Mouse (Mus musculus) G1E-ER4 (cell line): ENCODE measurements around the gene Scrn2. TPM values are rescaled to one million over a fixed set of nuclear protein-coding genes. Genes with fewer than 3 reads are reported as not detected.
A peak's percentile ranks its signal among the peaks of the same experiment; 100 is the strongest.

Experiments
- GATA1 ChIP-seq: IDR thresholded peaks from one replicate; pipeline ENCODE4 v1.8.0; 2012; ENCODE audit warnings: low read length, inconsistent platforms
- polyA plus RNA-seq: library from polyadenylated mRNA; stranded (reverse); fragments of >175 nt; gene quantifications from 2 replicates; pipeline ENCODE4 v1.2.3, GENCODE M21; 2012

Scrn2 gene
- polyA plus RNA-seq: 13.6 and 15.6 TPM in 2 replicates

DNA sequence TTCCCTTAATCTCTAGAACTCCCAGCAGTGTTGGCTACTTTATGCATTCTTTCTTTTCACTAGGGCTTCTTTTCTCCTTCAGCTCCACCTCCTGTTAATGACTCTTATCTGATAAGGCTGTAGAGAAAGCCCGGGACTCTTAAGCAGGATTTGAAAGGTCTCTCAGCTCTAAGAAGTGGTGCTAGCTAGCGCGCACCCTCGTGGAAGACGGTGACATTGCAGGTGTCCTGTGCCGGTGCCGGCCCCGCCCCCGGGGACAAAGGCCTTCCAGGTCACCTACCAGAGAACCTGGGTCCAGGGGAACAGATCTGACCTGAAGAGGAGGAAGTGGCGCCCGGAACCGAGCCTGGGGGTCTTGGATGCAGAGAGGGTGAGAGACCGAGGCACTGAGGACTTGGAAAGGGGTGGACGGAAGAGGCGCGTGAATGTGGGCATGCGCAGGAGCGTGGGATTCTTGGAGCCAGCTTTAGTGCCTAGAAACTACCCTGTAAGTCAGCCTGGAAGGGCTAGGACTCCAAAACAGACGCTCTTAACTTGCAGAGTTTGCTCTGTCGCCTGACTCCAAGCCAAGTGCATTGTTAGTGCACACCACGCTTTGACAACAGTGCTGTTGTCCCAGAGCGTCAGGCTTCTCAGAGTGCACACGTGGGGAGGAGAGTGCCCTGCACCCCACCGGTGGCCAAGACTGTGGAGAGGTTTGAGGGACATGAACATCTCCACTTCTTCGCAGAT, at the start of gene Scrn2:
TSS of gene Scrn2 (plus strand) at position 253 of the 732 bp plus-strand sequence.
- TF ChIP-seq GATA1: peak; percentile 30

DNA sequence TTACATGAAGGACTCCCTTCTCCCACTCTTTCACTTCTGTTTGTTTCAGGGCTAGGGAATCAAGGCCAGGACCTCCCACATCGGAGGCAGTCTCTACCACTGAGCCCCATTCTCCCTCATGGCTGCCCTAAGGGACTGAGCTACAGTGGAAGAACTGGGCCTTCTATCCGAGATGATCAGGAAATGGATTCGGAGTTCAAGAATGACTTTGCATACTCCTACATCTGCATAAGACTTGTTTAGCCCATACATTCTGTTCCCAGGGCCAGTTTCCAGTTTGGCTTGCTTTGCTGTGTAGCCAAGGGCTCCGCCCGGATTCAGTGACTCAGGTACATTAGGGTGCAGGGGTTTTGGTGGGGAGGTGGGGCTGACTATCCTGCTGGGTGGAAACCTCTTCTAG, 49.7 kb upstream of the Scrn2 start:
- TF ChIP-seq GATA1: no peak

DNA sequence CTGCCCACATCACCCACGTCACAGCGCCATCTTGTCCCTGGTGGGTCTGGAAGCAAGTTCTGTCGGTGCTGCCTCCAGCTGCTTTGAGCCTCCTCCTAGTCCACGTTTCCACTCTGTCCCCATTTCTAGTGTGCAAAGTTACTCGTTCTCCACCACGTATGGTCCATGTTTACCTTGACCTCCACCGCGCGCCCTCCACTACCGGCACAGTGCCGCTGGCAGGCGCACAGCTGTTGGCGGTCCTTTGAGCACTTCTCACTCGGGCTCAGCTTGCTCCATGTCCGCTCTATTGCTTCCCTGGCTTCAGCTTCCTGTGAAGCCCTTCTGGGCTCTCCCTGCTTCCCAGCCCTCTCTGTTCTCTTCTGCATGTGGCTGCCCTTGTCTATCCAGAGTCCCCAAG, 48.3 kb upstream of the Scrn2 start:
- no peak for TF ChIP-seq GATA1

DNA sequence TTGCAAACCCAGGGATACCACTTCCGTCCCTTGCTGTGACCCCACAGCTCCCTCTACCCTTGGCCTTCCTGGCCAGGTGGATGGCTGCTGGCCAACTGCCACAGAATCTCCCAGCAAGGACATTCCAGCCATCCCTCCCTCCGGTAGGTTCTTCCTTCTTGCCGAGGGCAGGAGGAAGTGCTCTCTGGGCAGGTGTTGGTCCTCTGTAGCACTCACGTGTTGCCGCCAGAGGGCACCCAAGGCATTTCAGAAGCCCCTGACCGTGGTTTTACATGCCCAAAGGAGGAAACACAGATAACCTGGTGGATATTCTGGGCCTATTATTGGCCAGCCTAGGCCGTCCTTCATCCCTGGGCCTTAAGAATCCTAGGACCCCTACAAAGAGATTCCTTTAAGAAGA, 47.4 kb upstream of the Scrn2 start:
- TF ChIP-seq GATA1: no peak

DNA sequence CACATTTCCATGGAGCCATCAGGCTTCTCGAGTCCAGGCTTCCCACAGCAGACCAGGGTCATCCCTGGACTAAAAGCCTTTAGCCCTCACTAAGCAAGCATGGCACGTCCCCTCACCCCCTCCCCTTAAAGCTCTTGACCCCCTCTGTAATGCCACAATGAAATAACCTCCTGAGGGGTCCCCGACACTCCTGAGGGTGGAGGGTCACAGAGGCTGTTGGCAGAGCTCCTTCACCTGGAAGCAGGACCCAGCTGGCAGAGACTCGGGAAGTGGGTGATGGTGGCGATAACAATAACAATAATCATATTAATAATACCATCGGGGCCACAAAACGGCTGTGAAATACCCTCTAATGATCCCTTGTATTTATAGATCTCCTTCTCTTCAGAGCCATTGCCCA, 46.9 kb upstream of the Scrn2 start, which contains the start of gene Sp2:
TSS of gene Sp2 (minus strand) at position 101 of the 400 bp plus-strand sequence.
- TF ChIP-seq GATA1: no peak

DNA sequence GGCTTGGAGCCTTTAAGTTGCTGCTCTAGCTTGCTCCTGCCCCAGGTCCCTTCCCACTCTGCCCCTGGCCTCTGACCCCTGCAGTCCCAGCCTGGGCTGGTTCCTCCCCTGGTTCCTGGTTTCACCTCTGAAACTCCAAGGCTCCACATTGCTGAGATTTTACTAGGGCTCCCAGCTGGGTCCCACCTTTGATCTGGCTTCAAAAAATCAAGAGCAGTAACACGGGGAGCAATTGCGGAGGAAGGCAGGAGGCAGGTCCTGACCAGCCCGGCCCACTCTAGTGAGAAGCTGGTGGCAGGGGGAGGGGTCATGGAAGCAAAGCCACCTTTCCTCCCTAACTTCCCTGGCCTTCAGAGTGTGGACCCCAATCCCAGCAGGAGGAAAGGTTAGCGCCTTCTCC, 44.8 kb upstream of the Scrn2 start:
- TF ChIP-seq GATA1: no peak

DNA sequence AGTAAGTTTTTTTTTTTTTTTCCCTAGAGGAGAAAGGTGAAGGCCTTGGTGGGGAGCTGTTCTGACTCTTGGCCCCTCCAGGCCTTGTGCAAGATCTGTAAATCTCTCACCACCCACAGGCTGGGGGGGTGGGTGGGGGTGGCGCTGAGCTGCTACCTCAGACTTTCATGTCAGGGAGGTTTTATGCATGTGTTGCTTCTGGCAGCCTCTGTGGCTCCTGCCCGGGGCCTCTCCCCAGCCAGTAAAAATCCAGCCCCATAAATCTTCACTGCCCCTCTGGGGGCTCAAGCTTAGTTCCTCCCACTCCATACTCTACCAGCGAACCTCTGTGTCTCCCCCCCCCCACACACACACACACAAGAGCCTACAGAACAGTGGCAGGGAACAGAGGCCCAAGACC, 43.3 kb upstream of the Scrn2 start:
- TF ChIP-seq GATA1: no peak

DNA sequence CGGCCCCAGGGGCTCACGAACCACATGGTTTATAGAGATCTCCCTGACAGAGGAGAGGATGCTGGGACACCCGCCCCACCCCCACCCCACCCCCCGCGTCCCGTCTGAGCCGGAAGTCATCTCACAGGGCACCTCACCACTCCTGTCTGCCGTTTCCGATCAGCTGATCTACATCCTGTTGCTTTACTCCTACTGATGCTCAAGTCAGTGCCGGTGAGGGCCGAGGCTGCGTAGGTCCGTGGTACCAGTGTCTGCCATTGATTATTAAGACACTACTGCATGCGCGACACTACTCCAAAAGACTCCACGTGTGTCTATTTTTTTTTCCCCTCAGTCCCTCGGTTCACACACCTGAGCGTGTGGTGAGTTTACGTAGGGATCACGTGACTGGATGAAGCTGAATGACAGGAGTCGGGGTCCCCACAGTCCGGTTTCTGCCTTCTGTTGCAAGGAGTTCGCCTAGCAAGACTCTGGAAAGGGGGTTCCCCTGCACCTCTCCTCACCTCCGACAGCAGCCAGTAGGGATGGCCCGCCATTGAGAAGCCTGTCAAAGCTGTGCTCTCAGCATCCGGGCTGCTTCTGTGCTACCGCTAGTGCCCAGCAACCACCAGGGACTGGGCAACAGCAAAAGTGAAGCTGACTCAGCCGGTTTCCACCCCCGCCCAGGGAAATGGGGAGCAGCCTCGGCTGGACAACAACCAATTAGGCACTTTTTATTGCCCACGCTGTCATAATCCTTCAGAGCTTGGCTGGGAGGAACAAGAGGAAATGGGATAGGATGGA, 41.7 kb upstream of the Scrn2 start:
- no peak for TF ChIP-seq GATA1

DNA sequence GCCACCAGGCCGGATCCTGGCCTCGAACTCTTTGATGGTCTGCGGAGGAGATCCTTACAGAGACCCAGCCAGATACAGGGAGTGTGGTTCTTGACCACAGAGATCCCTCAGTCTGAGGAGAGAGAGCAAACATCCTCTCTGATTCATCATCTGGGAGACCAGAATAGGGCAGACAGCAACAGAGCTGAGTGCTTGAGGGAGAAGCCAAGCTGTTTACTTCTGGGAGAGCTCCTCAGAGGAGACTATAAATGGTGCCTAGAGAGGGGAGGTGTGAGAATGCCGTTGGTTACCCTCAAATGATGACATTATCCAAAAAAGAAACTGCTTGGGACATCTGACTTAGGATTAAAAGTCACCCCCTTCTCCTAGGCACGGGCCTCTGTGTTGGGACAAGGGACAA, 38.2 kb upstream of the Scrn2 start:
- no peak for TF ChIP-seq GATA1

DNA sequence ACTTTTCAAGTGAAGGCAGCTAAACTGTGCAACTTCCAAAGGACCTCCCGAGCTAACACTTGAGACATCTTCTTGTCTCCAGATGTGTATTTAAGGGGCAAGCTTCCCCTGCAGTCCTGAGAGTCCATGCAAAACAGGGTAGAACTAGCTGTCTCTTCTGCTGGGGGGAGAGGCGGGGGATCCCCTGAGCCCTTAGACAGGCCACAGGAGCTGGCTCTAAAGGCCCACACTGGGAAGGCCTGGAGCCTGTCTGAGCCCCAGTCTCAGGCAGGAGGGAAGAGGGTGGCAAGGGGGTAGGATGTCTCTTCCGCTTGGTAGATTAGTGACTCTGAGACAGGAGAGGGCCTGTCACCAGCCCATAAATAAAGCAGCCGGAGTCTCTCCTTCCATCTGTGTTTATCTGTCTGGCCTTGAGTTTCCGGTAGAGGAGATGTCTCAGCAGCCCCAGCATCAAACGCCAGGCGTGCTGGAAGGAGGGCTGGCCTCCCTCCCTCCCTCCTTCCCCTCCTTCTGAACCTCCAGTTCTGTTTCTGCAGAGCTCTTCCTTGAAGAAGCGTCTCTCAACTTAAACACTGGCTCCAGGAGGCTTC, 36.9 kb upstream of the Scrn2 start:
- TF ChIP-seq GATA1: no peak

DNA sequence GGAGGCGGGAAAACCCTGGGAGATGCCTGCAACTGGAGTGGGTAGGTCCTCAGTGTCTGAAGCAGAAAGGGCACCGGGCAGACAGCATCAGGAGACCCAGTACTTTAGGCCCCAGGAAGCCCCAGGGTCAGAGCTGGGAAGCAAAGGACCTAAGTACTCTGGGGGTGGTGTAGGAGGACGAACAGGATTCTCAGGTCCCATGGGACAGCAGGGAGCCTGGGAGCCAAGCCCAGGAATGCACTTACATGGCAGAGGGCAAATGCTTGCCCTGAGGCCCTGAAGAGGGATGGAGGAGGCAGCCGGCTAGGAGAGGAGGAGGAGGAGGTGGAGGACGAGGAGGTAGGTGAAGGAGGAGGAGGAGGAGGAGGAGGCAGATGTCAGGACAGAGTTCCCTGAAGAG, 34.7 kb upstream of the Scrn2 start:
- no peak for TF ChIP-seq GATA1

DNA sequence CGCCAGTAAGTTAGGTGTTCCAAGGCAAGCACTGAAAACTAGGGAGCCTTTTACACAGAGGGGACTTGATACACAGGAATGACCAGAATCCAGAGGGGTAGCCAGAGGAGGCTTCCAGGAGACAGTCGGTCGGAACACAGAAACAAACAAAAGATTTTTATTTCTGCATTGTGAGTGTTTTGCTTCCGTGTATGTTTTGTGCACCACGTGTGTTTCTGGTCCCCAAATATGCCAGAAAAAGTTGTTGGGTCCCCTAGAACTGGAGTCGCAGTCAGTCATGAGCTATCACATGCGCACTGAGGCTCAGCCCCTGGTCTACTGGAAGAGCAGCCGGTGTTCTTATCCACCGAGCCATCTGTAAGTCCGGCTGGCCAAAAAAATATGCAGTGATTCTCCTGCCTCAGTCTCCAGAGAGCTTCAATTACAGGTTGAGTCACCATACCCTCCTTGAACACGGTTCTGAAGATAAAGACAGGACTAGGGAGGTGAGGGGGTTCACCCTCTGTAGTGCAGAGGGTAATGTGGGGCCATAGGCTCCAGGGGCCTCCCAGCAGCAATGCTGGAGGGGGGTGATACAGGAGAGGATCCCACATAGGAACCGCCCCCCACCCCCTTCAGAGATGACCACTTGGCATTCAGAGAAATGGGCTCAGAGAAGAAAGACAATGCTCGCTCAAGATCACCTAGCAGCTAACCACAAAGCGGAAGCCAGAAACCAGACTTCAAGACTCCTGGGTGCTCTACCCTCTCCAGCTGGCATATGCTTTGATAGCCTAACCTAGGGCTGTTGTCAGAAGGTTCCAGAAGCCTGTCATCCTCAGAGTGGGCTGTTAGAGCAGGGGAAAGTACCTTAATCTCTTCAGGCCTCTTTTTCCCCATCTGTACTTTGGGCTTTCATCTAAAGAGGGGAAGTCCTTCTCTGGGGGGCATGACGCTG, 33.6 kb upstream of the Scrn2 start:
- TF ChIP-seq GATA1: no peak

DNA sequence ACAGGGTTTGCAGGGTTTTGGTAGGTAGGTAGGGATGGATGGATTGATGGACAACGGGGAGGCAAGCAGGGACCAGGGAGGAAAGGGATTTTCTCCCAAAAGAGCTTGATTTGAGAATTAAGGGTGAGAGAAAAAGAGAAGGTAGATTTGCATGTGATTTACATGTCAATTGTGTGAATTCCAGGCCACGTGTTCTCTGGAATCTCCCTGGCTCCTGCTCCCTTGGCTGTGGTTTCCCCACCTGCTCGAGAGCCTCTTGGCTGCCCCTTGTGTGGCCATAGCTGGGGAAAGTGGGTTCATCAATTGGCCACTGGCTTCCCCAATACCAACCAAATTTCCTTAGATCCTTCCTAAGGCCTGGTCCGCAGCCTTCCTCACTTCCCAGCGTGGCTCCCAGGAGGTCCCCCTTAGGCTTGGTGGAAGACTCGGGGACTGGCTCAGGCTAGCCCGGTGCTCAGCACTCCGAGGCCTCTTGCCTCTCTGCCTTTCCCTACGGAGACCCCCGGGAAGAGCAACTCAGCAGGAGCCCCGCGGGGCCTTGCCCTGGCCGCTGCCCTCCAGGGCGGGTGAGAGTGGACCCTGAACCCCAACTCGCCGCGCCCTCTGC, 32.9 kb upstream of the Scrn2 start:
- TF ChIP-seq GATA1: no peak

DNA sequence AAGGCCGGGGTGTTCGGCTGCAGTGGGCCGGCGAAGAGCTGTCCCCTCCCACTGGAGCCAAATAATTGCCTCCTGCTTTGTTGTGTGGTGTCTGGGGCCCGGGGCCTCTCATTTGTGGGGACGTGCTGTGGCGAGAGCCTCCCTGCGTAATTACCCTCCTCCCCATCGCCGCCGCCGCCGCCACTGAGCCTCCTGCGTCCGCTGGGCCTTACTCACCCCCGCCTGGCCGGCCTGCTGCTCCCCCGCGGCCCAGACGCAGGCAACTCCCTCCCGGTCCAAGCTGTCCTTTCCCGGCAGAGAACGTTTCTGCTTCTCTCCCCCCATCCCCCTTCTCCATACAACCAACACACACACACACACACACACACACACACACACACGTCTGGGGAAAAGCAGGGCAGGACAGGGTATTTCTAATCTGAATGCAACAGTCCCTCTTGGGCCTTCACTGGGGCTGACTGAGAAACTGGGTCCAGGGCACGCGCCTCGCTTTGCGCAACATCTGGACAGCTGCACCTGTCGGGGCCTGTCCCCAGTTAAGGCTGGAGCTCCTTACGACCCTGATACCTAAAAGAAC, 32.3 kb upstream of the Scrn2 start:
- no peak for TF ChIP-seq GATA1

DNA sequence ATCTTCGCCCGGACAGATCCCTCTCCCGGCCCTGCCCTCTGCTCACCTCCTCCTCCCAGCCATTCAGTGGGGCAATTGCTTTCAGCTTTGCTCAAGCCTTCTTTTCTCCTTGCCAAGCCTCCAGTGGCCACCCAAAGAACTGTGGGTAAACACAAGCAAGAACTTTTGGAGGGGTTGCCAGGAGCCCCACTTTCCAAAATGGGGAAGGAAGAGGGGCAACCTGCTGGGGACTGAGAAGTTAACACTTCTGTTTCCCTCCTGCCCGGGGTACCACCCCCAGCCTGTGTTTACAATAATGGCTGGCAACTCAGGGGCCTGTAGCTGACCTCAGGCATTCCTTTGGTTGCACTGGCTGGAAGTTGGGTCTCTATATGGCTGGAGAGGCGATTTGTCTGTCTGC, 26.6 kb upstream of the Scrn2 start:
- TF ChIP-seq GATA1: no peak
